Mouse (Mus musculus) liver, embryonic 14.5 days (tissue): ENCODE data around the gene Veph1.

Source experiments
- CTCF ChIP-seq: IDR thresholded peaks from 2 replicates; pipeline ENCODE4 v1.5.1; 2016; ENCODE audit warnings: antibody characterized with exemption, low read depth, control low read depth
- EP300 ChIP-seq: IDR thresholded peaks from 2 replicates; pipeline ENCODE4 v1.6.1; 2016; ENCODE audit warnings: antibody characterized with exemption, low read depth

DNA sequence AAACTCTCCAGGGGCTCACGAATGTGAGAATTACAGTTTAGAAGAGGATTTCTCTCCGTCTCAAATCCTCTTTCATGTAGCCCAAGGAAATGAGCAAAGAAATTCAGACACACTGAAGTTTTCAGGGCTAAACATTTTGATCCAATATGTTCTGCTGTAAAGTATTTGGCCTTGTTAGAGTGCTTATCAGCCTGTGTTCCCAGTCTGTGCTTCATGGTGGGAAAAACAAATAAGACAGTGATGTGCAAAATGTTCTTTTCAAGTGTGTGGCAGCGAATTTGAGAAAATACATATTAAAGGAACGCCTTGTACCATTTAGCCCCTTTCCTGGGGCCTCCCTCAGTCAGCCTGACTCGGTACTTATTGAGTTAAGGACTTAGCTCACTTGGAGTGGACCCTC, 213.2 kb downstream of the Veph1 start:
- no peak for TF ChIP-seq CTCF
- no peak for TF ChIP-seq EP300
